Mouse (Mus musculus): ENCODE results near the gene Nr2f2.

Gene Nr2f2

DNA sequence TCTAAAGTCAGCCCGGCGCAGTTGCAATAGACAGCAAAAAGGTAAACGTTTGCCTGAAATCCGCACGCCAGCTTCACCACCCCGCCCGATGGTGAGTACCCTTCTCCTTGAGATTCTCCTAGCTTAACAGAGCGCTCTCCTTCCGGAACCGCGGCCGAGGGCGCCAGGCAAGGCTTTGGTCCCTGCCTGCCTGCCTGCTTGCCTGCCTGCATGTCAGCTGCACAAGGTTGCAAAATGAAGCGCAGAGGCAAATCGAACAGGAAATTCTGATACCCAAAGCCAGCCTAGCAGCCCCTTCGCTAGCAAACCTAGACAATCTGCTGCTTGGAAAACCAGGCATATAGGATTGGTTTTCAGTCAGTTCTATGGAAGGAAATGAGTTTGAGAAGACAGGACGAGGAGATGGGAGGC is 1.1 kb downstream of the Nr2f2 start:
- DNase-seq (ENCODE audit: low spot score) = no peak

DNA sequence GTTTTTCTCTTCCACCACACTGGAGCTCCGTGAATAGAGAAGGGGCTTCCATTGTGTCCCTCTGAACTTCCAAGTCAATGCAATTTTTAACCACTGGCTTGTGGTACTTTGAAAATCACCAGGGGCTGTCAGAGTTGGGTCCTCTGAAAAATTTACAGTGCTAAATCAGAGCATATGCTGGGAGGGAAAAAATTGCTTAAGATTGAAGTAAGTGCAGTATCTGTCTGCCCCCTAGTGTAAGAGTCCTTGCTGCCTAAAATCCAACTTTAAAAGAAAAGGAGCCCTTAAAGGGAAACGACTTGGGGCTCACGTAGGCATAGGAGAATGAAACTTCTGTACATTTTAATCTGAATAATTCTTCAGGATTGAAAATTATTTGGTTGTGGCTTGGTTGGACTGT is 1.7 kb downstream of the Nr2f2 start:
- DNase-seq (ENCODE audit: low spot score) = peak; percentile 51

DNA sequence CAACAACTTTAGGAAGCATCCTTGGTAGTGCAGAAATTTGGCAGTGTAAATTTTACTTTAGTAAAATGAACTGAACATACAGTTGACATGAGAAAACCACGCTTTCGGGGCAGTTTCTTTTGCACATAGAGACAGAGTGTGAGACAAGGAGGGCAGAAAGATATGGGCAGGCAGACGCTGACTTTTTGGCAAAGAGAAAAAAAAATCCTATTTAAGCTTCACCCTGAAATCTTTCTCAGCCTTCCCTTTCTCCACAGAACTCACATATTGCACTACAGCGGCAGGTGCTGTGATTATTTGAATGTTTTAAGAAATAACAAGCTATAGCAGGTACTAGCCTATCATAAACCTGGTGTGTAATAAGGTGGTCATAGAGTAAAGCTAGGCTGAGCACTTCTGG is 3.2 kb downstream of the Nr2f2 start:
- no peak for DNase-seq (ENCODE audit: low spot score)

DNA sequence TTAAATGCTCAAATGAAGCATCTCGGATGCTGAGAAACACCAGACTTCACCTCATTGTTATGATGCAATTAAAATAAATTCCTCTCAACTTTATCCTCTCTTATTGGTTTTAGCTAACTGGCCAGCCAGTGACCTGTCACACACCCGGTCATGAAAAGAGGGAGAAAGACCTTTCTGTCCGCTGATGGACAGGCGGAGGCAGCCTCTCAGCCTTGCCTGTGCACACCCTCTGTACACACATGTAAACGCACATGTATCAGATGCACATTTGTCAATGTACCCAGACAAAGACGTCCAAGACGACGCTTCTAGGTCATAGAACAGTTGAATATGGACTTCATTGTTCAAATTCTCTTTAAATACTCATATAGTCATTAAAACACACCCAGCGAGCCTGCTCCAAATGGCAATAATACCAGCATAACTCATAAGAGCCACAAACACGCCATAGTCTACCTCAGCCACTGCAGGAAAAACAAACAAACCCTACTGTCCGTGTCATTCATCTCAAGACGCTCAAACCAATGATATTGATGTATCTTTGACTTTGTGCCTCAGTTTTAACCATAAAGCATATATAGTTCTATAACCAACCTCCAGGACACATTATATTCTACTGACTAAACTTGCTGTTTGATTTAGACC is 3.9 kb downstream of the Nr2f2 start:
- DNase-seq (ENCODE audit: low spot score) = no peak

DNA sequence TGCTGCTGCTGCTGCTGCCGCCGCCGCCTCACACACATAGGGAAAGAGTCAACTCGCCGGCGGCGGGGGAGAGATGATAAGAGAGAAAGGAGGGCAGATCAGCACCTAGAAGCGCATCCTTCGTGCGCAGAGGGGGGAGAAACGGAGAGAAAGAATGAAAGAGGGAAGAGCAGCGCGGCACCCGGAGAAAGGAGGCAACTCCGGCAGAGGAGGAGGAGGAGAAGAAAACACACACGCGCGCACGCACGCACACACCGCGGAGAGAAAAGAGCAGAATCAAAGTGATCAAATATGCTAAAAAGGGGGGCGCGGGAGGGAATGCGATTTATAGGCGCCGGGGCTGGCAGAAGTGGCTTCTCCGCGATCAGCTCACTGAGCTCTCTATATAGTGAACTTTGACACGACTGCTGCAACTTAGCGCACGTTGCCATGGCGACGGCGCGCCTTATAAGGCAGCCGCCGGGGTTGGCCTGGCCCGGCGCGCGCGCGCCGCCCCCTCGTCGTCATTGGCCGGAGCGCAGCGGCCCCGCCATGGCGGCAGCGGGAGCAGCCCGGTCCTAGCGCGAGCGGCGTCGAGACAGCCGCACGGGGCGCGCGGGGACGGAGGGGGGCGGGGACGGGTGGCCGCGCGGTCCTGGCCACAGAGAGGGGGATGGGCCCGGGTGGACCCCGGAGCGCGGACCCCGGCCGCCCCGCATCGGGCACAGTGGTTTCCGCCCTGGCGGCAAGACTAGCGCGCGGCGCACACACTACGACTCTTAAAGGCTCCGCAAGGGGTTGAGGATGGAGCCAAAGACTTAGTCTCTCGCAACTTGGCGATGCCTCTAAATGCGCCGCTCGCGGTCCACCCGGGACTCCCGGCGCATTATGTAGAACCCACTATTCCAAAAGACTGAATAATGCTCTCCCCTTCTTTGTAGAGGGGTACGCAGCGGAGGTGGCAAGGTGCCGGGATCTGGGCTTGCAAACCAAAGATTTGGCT is 4.9 kb downstream of the Nr2f2 start:
- DNase-seq (ENCODE audit: low spot score) = peak; percentile 92

DNA sequence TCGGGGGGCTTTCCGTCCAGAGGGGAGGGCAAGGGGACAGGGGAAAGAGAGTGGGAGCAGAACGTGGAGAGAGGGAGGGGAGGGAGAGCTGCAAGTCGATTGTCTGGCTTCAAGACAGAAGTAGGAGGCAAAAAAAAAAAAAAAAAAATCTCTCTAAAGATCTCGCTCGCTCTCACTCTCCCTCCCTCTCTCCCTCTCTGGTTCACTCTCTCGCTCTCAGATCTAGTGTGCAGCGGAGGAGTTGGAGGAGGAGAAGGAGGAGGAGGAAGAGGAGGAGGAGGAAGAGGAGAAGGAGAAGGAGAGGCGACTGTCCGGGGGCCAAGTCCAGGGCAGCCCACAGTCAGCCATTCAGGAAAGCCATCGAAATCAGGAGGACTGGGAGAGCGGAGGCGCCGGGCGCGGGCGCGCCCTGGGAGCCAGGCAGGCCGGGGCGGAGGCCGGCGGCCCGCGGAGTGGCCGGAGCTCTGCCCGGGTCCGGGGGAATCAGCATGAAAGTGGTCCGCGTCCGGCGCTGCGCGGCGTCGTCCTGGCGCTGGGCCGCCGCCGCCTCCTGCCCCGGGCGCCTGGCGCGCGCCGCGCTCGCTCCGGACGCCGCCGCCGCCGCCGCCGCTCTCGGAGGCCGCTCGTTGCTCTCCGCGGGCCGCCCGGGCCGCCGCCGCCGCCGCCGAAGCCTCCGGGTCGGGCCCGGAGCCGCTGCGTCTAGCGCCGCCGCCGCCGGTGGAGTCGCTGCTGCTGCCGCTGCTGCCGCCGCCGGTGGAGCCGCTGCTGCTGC is 5.7 kb downstream of the Nr2f2 start:
- peak; percentile 59 for DNase-seq (ENCODE audit: low spot score)

DNA sequence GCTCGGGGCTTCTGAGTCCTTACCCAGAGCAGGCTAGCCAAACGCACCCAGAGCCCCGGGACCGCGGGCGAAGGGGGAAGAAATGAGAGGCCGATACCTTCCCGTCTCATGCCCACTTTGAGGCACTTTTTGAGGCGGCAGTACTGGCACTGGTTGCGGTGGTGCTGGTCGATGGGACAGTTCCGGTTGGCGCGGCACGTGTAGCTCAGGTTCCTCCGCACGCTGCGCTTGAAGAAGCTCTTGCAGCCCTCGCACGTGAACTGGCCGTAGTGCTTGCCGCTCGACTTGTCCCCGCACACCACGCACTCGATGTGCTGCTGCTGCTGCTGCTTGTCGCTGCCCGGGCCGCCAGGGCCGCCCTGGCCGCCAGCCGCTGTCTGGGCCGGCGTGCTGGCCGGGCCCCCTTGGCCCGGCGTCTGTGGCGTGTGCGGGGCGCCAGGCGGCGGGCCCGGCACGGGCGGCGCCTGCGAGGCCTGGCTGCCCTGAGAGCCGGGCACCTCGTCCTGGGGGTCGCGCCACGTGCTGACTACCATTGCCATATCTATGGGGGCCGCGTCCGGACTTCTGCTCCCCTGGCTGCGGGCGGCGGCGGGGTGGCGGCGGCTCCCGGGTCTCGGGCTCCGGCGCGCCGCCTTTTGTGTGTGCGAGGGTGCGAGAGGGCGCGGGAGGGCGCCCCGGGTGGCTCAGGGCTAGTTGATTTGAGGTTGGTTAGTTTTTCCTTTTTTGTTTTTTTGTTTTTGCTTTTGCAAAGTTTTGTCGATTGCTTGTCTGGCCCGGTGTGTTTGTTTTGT is 6.5 kb downstream of the Nr2f2 start:
- DNase-seq (ENCODE audit: low spot score) = peak; percentile 34

DNA sequence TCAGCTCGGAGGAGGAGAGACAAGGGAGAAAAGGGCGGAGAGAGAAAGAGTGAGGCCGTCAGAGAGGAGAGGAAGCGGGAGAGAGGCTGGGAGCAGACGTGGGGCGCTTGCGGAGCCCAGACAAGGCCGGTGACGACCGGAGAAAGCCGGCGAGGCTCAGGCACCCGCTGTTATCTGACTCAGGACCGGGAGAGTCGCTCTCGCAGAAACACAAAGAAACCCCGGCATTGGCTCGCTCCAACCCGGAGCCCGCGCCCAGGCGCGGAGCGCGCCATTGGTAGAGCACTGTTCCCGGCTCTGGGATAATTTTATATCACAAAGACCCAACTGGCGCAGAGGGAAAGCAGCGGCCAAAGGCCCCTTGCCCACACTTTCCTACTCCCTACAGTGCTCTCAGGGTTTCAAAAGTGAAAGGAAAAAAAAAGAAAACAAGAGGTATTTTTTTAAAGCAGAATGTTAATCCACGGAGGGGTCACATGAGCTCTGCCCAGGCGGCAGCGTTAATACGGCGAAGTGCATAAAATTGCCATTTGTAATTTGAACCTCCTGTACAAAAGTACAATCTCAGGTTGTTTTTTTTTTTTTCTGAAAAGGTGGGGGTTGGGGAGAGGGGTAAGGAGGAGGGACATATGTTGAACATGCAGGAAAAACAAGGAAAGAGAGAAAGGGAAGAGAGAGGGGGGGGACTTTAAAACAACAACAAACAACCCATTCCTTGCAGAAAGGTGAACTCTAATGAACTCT is 7.5 kb downstream of the Nr2f2 start:
- peak; percentile 51 for DNase-seq (ENCODE audit: low spot score)

DNA sequence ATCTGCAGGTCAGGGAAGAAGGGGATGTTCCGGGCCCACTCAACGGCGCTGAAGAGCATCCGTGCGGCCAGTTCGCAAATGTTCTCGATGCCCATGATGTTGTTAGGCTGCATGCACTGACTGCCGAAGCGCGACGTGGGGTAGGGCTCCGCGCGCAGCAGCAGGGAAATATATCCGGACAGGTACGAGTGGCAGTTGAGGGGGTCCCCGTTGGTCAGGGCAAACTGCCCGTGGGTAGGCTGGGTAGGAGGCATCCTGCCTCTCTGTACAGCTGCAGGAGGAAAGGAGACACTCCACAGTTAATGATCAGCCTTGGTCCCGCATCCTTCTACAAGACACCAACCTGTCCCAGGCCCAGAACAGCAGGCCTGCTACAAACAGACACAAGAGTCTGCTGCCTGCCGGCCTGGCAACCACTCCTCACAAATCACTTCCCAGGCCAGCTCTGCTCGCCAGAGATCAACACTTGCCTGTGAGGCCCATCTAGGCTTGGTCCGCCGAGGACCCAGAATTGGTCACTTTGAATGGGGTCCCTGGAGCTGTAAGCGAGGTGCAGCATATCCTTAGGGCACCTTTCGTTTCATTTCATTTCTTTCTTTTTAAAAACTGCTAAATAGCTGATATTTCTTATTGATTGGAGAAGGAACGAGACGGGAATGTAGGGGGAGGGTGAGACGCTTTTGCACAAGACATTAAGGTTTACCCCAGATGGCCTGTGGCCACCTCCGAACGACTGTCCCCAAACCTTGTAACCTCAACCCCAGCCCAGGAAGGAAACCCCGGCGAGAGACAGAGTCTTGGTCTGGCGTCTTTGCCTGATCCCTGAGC is 8.3 kb downstream of the Nr2f2 start:
- DNase-seq (ENCODE audit: low spot score) = peak; percentile 20

DNA sequence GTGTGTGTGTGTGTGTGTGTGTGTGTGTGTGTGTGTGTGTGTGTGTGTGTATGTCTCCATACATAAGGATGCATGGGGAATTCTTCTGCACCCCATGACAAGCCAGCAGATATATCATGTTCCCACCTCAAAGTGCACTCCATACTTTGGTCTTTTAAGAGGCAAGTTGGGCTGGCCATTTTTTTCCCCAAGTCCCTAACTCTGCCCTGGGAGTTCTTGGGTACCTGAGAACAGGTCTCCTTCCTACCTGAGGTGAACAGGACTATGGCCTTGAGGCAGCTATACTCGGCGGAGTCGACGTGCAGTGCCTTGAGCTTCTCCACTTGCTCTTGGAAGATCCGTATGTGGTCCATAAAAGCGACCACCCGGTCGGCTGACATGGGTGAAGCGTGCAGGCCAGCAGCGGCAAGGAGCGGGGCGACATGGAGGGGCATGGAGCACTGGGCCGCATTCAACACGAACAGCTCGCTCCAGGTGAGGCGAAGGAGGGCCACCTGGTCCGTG is 9.0 kb downstream of the Nr2f2 start:
- no peak for DNase-seq (ENCODE audit: low spot score)

DNA sequence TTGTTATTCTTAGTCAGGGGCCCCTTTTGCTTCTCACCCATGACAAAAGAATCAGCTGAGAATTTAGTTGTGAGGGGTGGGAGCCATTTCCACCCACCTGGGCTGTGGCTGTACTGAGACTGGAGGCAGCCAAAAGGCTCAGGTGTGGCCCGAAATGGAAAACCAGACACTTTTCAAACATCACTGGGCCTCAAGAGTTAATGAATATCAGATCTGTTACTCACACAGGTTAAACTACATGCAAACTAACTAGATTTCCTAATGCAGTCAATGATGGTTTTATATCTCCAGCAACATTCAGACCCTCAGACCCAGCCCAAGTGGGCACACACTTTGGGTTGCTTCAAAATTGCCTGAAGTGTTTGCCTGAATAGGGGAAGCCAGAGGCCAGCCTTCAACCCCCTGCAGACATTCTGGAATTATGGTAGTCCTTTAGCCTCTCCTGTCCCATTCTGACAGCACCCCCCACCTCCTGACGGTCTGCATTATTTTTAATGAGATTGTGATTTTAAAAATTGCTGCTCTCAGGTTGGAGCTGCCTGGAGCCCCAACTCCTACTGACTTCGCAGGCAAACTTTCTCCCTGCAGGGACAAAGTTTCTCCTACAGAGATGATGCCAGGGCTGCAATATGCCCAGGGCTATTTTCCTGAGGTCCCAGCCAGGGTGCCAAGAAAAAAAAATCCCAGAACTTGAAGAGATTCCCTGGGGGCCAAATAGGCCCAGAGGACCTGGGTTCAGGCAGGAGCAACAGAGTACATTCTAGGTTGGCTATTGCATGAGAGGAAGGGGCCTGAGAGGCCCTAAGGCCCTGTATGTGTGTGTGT is 9.6 kb downstream of the Nr2f2 start:
- no peak for DNase-seq (ENCODE audit: low spot score)

DNA sequence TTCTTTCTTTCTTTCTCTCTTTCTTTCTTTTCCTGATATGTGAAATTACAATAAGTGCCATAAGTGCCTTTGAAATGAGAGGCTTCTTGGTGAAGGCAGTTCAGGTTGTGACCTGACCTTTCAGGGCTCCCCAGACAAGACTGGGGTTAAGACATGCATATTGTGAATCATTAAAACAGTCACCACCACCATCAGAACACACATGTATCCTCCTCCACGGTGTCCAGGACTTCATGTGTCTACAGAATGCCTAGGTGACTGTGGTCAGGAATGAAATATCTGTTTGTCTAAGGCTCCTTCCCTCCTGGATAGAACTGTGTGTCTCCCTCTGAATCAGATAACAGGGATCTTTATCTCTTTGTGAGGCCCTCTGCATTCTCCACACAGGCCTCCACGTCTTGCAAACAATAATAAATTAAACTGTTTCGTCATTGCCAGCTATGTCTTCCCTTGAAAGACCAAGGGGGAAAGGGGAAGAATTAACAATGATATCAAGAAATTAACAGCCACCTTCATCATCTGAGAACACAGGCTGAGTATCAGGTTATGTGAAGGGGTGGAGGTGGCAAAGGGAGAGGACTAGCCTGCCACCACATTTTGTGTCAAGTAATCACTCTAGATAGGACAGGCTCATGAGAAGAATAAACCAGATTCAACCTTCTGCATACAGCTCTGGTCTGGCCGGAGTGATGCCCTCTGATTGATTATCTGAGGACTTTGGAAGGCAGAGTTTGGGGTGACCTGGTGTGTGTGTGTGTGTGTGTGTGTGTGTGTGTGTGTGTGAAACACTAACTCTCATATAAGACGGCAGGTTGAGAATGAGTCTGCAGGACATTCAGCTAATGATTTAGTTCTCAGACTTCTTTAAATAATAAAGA is 10.6 kb downstream of the Nr2f2 start:
- DNase-seq (ENCODE audit: low spot score) = no peak

DNA sequence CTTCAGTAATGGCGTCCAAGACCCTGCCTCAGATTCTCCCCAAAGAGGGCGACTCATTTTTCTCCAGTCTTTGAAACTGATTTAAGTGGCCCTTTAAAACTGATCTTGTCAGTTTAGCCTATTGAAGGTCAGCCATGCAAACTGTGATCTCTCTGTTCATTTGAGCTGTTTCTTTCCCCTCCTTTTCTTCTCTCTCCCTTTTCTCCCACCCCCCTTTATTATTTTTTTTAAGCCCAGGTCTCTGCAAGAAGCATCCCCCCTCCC is 11.2 kb downstream of the Nr2f2 start:
- no peak for DNase-seq (ENCODE audit: low spot score)

DNA sequence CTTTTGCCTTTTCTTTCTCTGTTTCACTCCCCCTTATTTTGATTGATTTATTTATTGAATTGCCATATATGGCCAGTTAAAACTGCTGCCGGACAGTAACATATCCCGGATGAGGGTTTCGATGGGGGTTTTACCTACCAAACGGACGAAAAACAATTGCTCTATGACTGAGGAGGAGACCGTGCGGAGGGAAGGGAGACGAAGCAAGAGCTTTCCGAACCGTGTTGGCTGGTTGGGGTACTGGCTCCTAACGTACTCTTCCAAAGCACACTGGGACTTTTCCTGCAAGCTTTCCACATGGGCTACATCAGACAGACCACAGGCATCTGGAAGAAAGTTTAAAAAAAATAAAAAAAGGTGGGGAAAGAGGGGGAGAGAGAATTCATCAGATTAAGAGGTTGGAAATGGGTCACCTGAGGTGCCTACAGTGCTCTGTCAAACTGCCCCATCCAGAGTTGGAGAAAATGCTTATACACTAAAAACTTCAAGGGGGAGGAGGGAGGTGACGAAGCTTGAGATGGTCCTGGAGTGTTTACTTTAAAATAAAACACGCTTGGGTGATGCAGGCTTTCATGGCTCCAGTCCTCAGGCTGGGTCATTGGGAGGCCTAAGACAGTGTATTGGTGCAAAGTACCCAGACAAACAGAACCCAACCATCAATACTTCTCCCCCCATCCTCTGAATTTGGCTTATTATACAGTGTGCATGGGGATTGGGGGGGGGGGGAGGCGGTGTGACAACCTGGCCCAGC is 11.8 kb downstream of the Nr2f2 start:
- no peak for DNase-seq (ENCODE audit: low spot score)

DNA sequence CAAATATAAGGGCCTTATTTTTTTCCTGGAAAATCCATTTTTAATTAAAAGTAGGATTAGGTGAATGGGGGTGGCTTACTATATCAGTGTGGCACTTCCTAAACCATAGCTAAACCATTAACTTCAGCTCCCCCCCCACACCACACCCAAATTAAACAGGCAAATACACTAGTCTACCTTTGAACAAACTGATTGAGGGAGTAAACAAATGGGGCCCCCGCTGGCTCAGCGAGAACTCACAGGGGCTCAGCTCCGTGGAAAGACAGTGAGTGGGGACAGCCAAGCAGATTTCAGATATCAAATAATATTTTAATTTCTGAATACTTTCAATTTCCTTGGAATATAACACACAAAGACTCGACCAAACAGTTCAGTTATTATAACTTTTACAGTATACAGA is 13.4 kb downstream of the Nr2f2 start:
- no peak for DNase-seq (ENCODE audit: low spot score)

DNA sequence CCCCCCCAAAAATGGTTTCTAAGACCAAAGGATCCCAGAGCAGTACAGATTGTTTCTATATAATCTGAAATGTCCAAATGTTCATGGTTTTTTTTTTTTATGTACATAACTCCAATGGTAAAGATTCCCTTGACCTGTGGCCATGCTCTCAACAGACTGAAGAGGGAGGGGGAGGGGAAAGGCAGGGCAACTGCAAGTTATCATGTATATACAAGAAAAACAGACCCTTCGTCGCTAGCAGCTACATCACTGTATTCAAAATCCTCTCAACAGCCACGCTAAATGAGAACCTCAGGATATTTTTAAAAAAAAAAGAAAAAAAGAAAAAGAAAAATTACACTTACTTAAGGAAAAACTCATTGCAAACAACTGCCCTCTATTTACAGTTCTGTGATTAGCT is 13.9 kb downstream of the Nr2f2 start:
- DNase-seq (ENCODE audit: low spot score) = no peak

DNA sequence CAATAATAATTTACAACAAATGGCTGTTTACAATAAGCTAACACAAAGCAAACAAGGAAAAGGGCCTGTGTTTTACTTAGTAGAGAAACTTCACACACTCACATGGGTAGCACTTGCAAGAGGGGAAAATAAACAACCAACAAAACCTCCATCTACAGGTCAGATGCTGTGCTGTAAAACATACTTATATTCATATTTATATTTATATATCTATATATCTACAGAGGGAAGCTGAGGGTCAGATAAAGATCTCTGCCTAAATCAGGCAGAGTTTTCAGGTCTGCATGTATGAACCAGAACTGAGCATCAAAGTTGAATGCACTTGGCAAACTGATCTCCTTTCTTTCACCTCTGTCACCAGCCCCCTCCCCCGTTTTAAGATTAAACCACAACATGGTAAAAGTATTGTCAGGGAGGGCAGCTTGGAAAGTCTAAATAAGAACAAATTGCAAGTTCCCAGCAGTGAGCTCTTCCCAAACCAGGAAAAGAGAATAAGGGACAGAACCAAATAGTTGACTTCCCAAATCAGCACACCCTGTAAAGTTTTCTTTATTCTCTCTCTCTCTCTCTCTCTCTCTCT is 14.5 kb downstream of the Nr2f2 start:
- DNase-seq (ENCODE audit: low spot score) = no peak

Data from MN1 (cell line).